Mouse (Mus musculus): ENCODE results near the gene Max.

- TF ChIP-seq POLR2A (IDR thresholded peaks at IDR 0.05; ENCODE audit: low read depth, low read length) (peak; percentile 75), CTCF (IDR thresholded peaks at IDR 0.05; ENCODE audit: extremely low read depth, insufficient read depth, insufficient read length, insufficient replicate concordance) (no peak)
These were observed at the start of gene Max for GRCm38 (mm10) chr12:76961932-76962891.

Measured in spleen, adult 2 months (tissue).